Mouse (Mus musculus): ENCODE results near the gene Xylt1. TPM values are rescaled to one million over a fixed set of nuclear protein-coding genes. Genes with fewer than 3 reads are reported as not detected.
A peak's percentile ranks its signal among the peaks of the same experiment; 100 is the strongest.

Xylt1 gene
- polyA plus RNA-seq, 1 experiment from 2014 or later, result 0.94 TPM

DNA sequence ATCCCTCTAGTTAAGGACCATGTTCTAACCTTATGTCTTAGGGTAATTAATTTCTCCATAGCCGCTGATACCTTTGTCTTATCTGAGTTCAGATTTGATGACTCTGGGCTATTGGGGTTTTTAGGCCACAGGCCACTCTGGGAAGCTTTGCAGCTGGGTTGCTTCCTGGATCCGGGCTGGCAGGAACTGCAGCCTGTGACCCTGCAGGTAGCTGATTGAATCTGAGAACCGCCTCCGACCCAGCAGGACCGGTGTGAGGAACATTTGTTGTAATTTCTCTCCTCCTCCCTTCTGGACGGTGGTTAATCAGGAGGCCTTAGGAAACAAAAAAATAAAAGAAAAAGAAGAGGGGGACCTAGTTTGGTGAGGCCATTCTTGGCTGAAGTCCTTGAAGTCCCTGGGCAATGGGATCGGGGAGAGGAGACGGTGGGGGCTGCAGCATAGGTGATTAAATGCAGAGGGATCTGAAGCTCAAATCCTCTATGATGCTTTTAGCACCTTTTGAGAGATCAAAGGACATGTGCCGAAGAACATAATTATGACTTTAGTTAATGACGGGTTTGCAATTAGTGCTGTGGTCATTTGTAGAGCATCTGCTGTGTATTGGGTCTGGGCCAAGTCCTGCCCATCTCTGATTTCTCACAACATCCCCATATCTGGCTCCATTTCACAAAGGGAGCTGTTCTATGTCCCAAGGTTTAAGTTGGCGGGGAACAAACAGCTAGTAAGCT lies 40.2 kb downstream of the Xylt1 start:
- Histone ChIP-seq H3K4me1 (peaks cover 34% of the 10 kb centered on the region), H3K27ac (replicated peaks) (no peak overlapping the region), H3K36me3 (no peaks in the 10 kb centered on the region), H3K9ac (no peak overlapping the region), H3K9me3 (no peaks in the 10 kb centered on the region), H3K4me2 (no peak overlapping the region), H3K27me3 (replicated peaks) (no peaks in the 10 kb centered on the region), H3K4me3 (no peak overlapping the region)
- no peak for ATAC-seq (ENCODE audit: extremely low read depth, insufficient number of reproducible peaks, low FRiP score, low TSS enrichment)
- 56% methylated on average over 11 of the region's 11 CpGs for WGBS

DNA sequence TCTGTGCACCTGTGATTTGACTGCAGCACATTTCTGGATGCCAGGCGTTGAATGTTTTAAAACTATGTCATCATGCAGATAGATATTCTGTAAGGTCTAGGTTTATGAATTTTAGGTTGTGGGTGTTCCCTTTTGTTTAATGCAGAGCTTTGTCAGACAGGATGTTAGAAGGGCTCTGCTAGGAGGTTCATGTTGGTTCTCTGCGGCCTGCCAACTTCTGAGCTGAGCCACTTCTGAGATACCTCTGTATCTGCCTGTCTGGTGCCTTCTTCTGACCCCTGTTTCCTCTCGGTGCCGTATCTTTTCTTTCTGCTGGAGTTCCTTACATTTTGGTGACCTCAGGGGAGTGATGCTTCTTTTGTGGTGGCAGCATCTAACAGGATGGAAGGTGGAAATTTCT lies 44.1 kb downstream of the Xylt1 start:
- Histone ChIP-seq H3K9ac (no peak overlapping the region), H3K27me3 (replicated peaks) (no peaks in the 10 kb centered on the region), H3K9me3 (no peaks in the 10 kb centered on the region), H3K4me3 (no peak overlapping the region), H3K27ac (replicated peaks) (no peak overlapping the region), H3K4me1 (peaks cover 47% of the 10 kb centered on the region), H3K4me2 (no peak overlapping the region), H3K36me3 (no peaks in the 10 kb centered on the region)
- no peak for ATAC-seq (ENCODE audit: extremely low read depth, insufficient number of reproducible peaks, low FRiP score, low TSS enrichment)
- WGBS, result 63% methylated on average over 4 of the region's 4 CpGs

DNA sequence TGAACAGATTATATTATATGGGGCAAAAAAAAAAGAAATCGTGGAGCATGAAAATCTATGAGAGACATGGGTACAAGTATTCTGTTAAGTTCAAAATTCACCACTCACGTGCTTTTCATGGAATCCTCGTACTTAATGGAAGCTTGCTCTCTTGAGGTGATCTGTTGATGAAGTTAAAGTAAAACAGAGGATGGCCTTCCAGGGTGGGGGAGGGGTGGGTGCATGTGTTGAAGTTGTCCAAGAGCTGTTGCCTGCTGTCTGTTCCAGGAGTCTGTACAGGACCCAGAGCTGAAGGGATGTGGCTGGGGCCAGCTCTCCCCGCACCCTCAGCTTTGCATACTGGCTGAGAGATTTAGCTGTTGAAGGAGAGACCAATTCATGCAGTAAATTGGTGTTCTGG lies 45.6 kb downstream of the Xylt1 start:
- peaks cover 40% of the 10 kb centered on the region for H3K4me1 ChIP-seq
- no peak overlapping the region for H3K4me2 ChIP-seq
- no peak overlapping the region for H3K9ac ChIP-seq
- no peaks in the 10 kb centered on the region for H3K27me3 ChIP-seq (replicated peaks)
- no peaks in the 10 kb centered on the region for H3K9me3 ChIP-seq
- H3K4me3 ChIP-seq, result no peak overlapping the region
- H3K27ac ChIP-seq (replicated peaks), result no peak overlapping the region
- 63% methylated on average over 4 of the region's 4 CpGs for WGBS
- ATAC-seq (ENCODE audit: extremely low read depth, insufficient number of reproducible peaks, low FRiP score, low TSS enrichment), result no peak
- no peaks in the 10 kb centered on the region for H3K36me3 ChIP-seq

DNA sequence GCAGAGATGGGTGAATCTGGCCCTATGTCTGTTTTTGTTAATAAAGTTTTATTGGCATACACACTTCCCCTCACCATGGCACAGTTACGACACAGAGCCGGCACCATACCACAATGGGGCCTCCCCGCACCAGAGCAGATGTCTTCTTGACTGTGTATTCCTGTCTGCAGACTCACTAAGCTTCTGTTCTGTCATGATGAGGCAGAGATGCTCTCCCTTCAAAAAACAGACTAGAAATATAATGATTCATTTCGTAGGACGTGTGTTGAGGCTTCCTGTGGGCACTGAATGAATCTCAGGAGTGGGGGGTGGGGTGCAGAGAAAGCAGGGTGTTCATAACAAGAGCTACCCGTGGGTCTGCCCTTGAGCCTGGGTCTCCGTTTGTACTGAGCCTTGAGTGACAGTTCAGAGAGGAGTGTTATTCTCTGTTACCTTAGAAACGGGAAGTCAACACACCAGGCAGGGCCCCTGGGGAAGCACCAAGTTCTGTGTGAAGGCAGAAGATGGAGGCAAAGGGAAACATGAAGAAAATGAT lies 48.0 kb downstream of the Xylt1 start:
- no peaks in the 10 kb centered on the region for H3K36me3 ChIP-seq

DNA sequence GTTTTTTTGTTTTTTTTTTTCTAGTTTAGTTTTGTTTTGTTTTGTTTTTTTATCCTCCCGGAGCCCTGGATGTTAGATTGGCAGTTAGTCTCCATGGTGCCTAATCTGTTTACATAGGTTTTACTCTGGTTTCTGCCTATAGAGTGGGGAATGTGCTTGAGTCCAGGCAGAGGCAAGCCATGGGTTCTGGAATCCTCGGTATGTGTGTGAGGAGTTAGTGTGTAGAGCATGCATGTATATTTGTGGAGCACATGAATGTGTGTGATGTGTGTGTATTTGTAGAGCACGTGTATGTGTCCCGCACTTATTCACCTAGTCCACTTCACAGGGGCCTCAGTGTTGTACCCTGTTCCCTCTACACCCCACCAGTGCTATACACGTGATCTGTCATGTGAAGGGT lies 48.7 kb downstream of the Xylt1 start:
- H3K9ac ChIP-seq, result no peak overlapping the region
- H3K4me1 ChIP-seq, result peaks cover 45% of the 10 kb centered on the region
- H3K4me3 ChIP-seq, result no peak overlapping the region
- H3K4me2 ChIP-seq, result no peak overlapping the region
- no peaks in the 10 kb centered on the region for H3K36me3 ChIP-seq
- 63% methylated on average over 5 of the region's 5 CpGs for WGBS
- H3K27ac ChIP-seq (replicated peaks), result no peak overlapping the region
- H3K27me3 ChIP-seq (replicated peaks), result no peaks in the 10 kb centered on the region
- no peak for ATAC-seq (ENCODE audit: extremely low read depth, insufficient number of reproducible peaks, low FRiP score, low TSS enrichment)
- no peaks in the 10 kb centered on the region for H3K9me3 ChIP-seq

More for the DNA sequence above, 48.0 kb downstream of the Xylt1 start:
- Histone ChIP-seq H3K9me3 (no peaks in the 10 kb centered on the region), H3K4me3 (no peak overlapping the region), H3K4me1 (peaks cover 43% of the 10 kb centered on the region), H3K27ac (replicated peaks) (no peak overlapping the region), H3K27me3 (replicated peaks) (no peaks in the 10 kb centered on the region), H3K4me2 (no peak overlapping the region), H3K9ac (no peak overlapping the region)
- WGBS, result 40% methylated on average over 8 of the region's 8 CpGs
- no peak for ATAC-seq (ENCODE audit: extremely low read depth, insufficient number of reproducible peaks, low FRiP score, low TSS enrichment)

DNA sequence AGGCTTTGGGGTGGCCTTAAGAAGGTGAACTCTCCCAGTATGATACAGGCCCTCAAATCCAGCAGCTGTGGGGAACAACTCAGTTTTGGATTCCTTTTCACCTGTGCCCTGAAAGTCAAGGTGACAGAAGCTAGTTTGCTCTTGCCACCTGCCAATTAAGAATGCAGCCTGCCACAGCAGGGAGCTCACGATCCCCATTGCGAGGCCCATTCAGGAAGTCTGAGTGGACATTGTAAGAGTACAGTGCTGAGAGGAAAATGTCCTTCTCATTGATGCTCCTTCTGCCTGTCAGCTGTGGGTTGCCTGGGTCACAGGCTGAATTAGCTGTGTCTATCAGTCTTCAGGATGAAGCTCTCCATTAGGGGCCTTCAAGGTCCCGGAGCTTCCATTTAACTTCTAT lies 49.1 kb downstream of the Xylt1 start:
- Histone ChIP-seq H3K4me2 (no peak overlapping the region), H3K4me3 (no peak overlapping the region), H3K4me1 (peaks cover 49% of the 10 kb centered on the region), H3K36me3 (no peaks in the 10 kb centered on the region), H3K9ac (no peak overlapping the region), H3K27ac (replicated peaks) (no peak overlapping the region), H3K9me3 (no peaks in the 10 kb centered on the region), H3K27me3 (replicated peaks) (no peaks in the 10 kb centered on the region)
- 67% methylated on average over 3 of the region's 3 CpGs for WGBS
- no peak for ATAC-seq (ENCODE audit: extremely low read depth, insufficient number of reproducible peaks, low FRiP score, low TSS enrichment)

DNA sequence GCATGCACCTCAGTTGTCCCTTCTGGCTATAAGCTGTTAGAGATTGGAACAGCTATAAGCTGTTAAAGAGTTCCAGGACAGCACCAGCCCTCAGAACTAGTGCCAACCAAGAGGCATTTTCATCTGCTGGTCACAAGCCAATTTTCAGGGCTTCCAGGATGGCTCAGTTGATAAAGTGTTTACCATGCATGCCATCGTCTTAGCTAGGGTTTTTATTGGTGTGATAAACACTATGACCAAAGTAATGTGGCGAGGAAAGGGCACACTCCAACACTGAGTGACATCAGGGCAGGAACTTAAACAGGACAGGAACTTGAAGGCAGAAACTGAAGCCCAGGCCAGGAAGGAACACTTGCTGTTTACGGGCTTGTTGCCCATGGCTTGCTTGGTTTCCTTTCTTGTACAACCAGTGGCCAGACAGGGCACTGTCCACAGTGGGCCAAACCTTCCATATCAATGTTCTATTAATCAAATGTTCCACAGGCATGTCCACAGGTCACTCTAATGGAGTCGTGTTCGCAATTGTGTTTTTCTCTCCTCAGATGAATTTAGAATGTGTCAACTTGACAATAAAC lies 49.7 kb downstream of the Xylt1 start:
- 75% methylated on average over 5 of the region's 5 CpGs for WGBS
- Histone ChIP-seq H3K9me3 (no peaks in the 10 kb centered on the region), H3K4me1 (peaks cover 54% of the 10 kb centered on the region), H3K4me3 (no peak overlapping the region), H3K9ac (no peak overlapping the region), H3K27ac (replicated peaks) (no peak overlapping the region), H3K27me3 (replicated peaks) (no peaks in the 10 kb centered on the region), H3K36me3 (no peaks in the 10 kb centered on the region), H3K4me2 (no peak overlapping the region)
- no peak for ATAC-seq (ENCODE audit: extremely low read depth, insufficient number of reproducible peaks, low FRiP score, low TSS enrichment)

DNA sequence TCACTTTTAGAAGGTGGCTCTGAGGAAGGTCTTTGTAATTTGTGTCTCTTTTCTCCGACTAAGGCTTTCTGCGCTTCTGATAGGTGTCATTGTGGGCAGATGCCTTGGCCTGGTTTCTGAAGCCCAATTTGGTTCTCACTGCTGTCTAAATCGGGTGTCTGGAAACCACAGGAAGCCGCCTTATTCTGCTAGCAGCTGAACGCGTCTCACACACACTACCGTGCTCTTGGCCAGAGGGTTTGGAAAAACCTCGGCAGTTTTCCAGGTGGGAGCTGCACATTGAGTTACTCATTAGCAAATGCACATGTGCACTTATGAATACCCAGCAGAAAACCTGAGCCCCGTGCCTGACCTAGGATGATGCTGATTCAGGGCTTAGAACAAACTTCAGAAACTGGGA lies 52.9 kb downstream of the Xylt1 start:
- Histone ChIP-seq H3K27me3 (replicated peaks) (no peaks in the 10 kb centered on the region), H3K4me1 (peaks cover 61% of the 10 kb centered on the region), H3K36me3 (no peaks in the 10 kb centered on the region), H3K9ac (no peak overlapping the region), H3K9me3 (no peaks in the 10 kb centered on the region), H3K27ac (replicated peaks) (peak overlapping the region; percentile 16; the same call in 1 of the 2 replicates), H3K4me2 (no peak overlapping the region), H3K4me3 (no peak overlapping the region)
- WGBS, result 65% methylated on average over 9 of the region's 9 CpGs
- no peak for ATAC-seq (ENCODE audit: extremely low read depth, insufficient number of reproducible peaks, low FRiP score, low TSS enrichment)

DNA sequence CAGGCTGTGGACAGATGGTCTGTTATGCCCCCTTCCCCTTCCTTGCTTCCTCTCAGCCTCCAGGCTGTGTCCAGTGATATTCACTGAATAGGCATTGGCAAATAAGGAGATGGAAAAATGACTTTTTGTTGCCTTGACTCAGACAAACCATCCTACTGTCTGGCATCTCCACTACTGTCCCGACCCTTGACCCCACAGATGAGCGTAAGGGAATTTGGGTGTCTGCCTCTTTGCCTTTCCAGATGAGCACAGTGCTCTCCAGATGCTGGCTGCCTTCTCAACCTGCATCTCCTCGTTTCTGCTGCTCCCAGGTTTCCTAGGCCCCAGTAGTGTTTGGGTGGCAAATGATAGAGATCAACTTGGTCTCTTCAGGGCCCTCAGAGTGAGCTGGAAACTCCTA lies 54.3 kb downstream of the Xylt1 start:
- H3K9me3 ChIP-seq, result no peaks in the 10 kb centered on the region
- peaks cover 50% of the 10 kb centered on the region for H3K4me1 ChIP-seq
- H3K36me3 ChIP-seq, result no peaks in the 10 kb centered on the region
- H3K27ac ChIP-seq (replicated peaks), result peak overlapping the region; percentile 34
- WGBS, result 73% methylated on average over 3 of the region's 3 CpGs
- no peak overlapping the region for H3K4me2 ChIP-seq
- no peaks in the 10 kb centered on the region for H3K27me3 ChIP-seq (replicated peaks)
- no peak for ATAC-seq (ENCODE audit: extremely low read depth, insufficient number of reproducible peaks, low FRiP score, low TSS enrichment)
- H3K9ac ChIP-seq, result no peak overlapping the region
- no peak overlapping the region for H3K4me3 ChIP-seq

DNA sequence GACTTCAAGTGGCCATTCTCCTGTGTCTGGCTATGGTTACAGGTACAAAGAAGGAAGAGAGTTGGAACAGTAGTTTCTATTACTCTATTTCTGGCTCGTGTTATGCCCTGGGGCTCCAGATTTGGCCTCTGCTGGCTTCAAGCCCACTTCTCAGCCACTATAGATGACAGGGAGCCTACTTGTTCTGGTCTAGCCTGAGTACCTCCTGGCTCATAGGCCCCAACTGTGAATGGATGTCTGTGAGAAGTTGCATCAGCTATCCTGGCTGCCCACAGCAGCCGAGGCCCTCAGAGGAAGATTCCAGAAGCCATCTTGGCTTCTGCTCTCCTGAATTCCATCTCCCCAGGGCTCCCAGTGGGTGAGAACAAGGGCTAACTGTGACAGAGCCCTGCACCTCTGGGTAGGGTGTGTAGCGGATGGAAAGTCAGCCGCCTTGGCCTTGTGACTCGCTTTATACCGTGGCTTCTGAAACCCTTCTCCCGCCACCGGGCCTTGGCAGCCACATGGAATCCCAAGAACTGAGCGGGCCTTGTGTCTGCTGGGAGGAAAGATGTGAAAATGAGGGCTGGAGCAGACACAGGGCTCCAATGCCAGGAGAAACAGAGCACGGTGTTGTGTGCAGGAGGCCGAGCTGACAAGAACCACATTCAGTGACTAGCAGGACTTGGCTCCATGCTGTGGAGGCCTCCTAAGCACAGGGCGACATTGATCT lies 55.1 kb downstream of the Xylt1 start:
- no peak for ATAC-seq (ENCODE audit: extremely low read depth, insufficient number of reproducible peaks, low FRiP score, low TSS enrichment)
- Histone ChIP-seq H3K9ac (no peak overlapping the region), H3K9me3 (no peaks in the 10 kb centered on the region), H3K27me3 (replicated peaks) (no peaks in the 10 kb centered on the region), H3K4me1 (peaks cover 45% of the 10 kb centered on the region), H3K27ac (replicated peaks) (peak overlapping the region; percentile 34), H3K36me3 (no peaks in the 10 kb centered on the region), H3K4me2 (no peak overlapping the region), H3K4me3 (no peak overlapping the region)
- WGBS, result 70% methylated on average over 12 of the region's 12 CpGs

DNA sequence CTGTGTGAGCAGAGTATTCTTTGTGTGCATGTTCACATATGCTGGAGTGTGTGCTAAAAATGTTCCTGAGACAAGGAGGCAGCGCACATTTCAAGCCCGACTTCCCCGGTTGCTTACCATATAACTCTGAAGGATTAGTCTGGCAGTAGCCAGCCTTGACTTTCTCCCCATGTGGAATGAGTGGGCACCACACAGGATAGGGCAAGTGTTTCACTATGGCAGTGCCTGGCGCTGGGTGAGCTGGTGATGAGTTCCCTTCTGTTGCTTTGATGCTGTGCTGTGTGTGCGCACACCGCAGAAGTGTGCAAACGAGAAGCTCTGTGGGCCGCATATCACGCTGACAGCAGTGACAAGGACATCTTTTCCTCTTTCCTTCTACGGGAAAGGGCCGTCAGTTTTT lies 56.1 kb downstream of the Xylt1 start:
- peak overlapping the region; percentile 30; the same call in 1 of the 2 replicates for H3K27ac ChIP-seq (replicated peaks)
- no peaks in the 10 kb centered on the region for H3K27me3 ChIP-seq (replicated peaks)
- no peak overlapping the region for H3K4me2 ChIP-seq
- WGBS, result 78% methylated on average over 11 of the region's 11 CpGs
- H3K4me3 ChIP-seq, result no peak overlapping the region
- ATAC-seq (ENCODE audit: extremely low read depth, insufficient number of reproducible peaks, low FRiP score, low TSS enrichment), result no peak
- H3K4me1 ChIP-seq, result peaks cover 45% of the 10 kb centered on the region
- H3K9ac ChIP-seq, result no peak overlapping the region
- no peaks in the 10 kb centered on the region for H3K36me3 ChIP-seq
- H3K9me3 ChIP-seq, result no peaks in the 10 kb centered on the region

Measured in heart, embryonic 13.5 days (tissue).